Mouse (Mus musculus) intestine, embryonic 15.5 days (tissue): ENCODE results near the gene Csnk1g2. TPM values are rescaled to one million over a fixed set of nuclear protein-coding genes. Genes with fewer than 3 reads are reported as not detected.
A peak's percentile ranks its signal among the peaks of the same experiment; 100 is the strongest.
"Not testable (repeated sequence)": the region's sequence is repeated elsewhere in the genome, so short reads cannot be mapped to it uniquely, and the experiment has no call there.

ENCODE experiments used
- ATAC-seq: fragments of 200-750 bp; cut with Nextera tagmentation; 2 replicates; pipeline ENCODE4 v1.8.0; 2017; ENCODE audit warnings: moderate TSS enrichment, moderate library complexity
- H3K27ac ChIP-seq: fragments of 300-500 bp; sonication (generic); 2 replicates; pipeline ENCODE4 v1.5.1; 2015; ENCODE audit warnings: mild to moderate bottlenecking, inconsistent platforms
- H3K27me3 ChIP-seq: fragments of 300-500 bp; sonication (generic); replicated peaks from 2 replicates; pipeline ENCODE4 v1.6.1; 2015; ENCODE audit warnings: inconsistent platforms
- H3K36me3 ChIP-seq: fragments of 300-500 bp; sonication (generic); 2 replicates; pipeline ENCODE4 v1.6.1; 2015; ENCODE audit warnings: inconsistent platforms
- H3K4me1 ChIP-seq: fragments of 300-500 bp; sonication (generic); replicated peaks from 2 replicates; pipeline ENCODE4 v1.6.1; 2015; ENCODE audit warnings: inconsistent platforms
- H3K4me2 ChIP-seq: fragments of 300-500 bp; sonication (generic); replicated peaks from 2 replicates; pipeline ENCODE4 v1.6.1; 2015; ENCODE audit warnings: mild to moderate bottlenecking, inconsistent platforms
- H3K4me3 ChIP-seq: fragments of 300-500 bp; sonication (generic); replicated peaks from 2 replicates; pipeline ENCODE4 v1.5.1; 2015; ENCODE audit warnings: inconsistent platforms
- H3K9ac ChIP-seq: fragments of 300-500 bp; sonication (generic); 2 replicates; pipeline ENCODE4 v1.6.1; 2015; ENCODE audit warnings: inconsistent platforms
- H3K9me3 ChIP-seq: fragments of 300-500 bp; sonication (generic); 2 replicates; pipeline ENCODE4 v1.6.1; 2016; ENCODE audit warnings: inconsistent platforms
- WGBS: fragments of 180-500 bp; shearing (Covaris S2); methylation state at CpG from one replicate; pipeline ENCODE4 v1.1.7; 2015; 5-methylcytosine and 5-hydroxymethylcytosine counted together
- polyA plus RNA-seq: library from polyadenylated mRNA; unstranded; fragments of >200 nt; fragmentation: Nextera tagmentation; extraction: Ambion mirVana; gene quantifications from 2 replicates; pipeline ENCODE4 v1.2.1, GENCODE M21; 2015

The Csnk1g2 gene
- polyA plus RNA-seq, 1 experiment from 2014 or later, result 134 TPM

DNA sequence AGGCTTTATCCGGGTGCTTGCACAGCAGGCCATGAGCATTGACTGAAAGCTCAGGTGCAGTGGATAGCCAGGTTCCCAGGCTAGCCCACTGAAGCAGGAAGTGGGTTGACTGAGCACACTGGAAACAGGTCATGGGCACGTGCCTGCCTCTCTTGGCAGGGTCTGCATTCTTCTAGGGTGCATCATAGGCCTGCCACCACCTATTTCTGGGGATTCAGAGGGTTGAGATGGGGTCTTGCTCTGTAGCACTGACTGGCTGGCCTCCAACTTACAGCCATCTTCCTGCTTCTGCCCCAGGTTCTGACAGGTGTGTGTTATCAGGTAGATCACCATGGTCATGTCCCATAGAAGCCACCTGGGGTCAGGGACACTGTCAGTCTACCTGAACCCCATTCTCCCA is 17.6 kb upstream of the Csnk1g2 start:
- WGBS, result 94% methylated on average over 2 of the region's 2 CpGs
- Histone ChIP-seq H3K4me2 (no peak overlapping the region), H3K27me3 (no peaks in the 10 kb centered on the region), H3K9ac (no peak overlapping the region), H3K27ac (no peak overlapping the region), H3K4me1 (peaks cover 26% of the 10 kb centered on the region), H3K4me3 (no peak overlapping the region), H3K9me3 (no peaks in the 10 kb centered on the region), H3K36me3 (peaks cover 40% of the 10 kb centered on the region)
- ATAC-seq, result no peak

GRCm38 (mm10) chr10:80605721-80606120 is 16.9 kb upstream of the Csnk1g2 start, which contains the start of gene Gm49322:
Gene Gm49322 (plus strand): TSS chr10:80606021.
- not testable (repeated sequence) for H3K9me3 ChIP-seq, H3K27me3 ChIP-seq, H3K27ac ChIP-seq, H3K9ac ChIP-seq, H3K4me2 ChIP-seq, H3K4me3 ChIP-seq, ATAC-seq
- Histone ChIP-seq H3K4me1 (peaks cover 26% of the 10 kb centered on the region), H3K36me3 (peaks cover 42% of the 10 kb centered on the region)
- 83% methylated on average over 4 of the region's 4 CpGs for whole genome bisulfite sequencing

DNA sequence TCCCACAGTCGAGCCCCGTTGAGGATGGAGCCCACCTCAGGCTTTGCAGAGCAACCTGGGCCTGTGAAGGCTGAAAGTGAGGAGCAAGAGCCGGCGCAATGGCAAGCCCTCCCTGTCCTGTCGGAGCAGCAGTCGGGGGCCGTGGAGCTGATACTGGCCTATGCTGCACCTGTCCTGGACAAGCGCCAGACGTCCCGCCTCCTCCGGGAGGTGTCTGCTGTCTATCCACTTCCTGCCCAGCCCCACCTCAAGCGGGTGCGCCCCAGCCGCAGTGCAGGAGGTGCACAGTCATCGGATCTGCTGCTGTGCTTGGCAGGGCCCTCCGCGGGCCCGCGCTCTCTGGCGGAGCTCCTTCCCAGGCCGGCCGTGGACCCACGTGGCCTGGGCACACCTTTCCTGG is 16.3 kb upstream of the Csnk1g2 start:
- WGBS, result 76% methylated on average over 23 of the region's 23 CpGs
- Histone ChIP-seq H3K27me3 (no peaks in the 10 kb centered on the region), H3K4me3 (no peak overlapping the region), H3K9me3 (no peaks in the 10 kb centered on the region), H3K4me2 (no peak overlapping the region), H3K27ac (no peak overlapping the region), H3K36me3 (peaks cover 45% of the 10 kb centered on the region), H3K4me1 (peaks cover 26% of the 10 kb centered on the region), H3K9ac (no peak overlapping the region)
- ATAC-seq, result peak; percentile 13; the same call in 1 of the 2 replicates

- Histone ChIP-seq H3K36me3 (peaks cover 46% of the 10 kb centered on the region), H3K27ac (no peak overlapping the region), H3K4me3 (no peak overlapping the region), H3K9ac (no peak overlapping the region), H3K4me2 (no peak overlapping the region), H3K4me1 (peaks cover 26% of the 10 kb centered on the region), H3K27me3 (no peaks in the 10 kb centered on the region), H3K9me3 (no peaks in the 10 kb centered on the region)
- 94% methylated on average over 34 of the region's 34 CpGs for WGBS
- no peak for ATAC-seq
These were observed 15.8 kb upstream of the Csnk1g2 start for GRCm38 (mm10) chr10:80606737-80607350.

DNA sequence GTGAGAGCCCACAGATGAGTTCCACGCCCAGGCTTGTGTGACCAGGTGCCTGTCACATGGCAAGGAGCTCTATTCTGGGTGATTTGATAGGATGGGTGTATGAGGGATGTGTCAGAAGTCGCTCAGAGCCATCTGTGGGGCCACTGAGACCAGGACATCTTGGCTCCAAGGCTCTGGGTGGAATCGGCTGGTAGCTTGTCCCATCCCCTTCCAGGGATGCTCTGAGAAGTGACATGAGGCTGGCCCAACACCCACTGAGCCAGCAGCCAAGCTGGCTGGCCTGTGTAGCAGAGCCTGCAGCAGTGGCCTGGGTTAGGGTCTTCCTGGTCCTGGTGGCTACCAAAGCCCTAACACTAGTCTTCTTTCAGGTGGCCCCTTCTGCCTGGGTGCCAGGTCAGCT is 14.2 kb upstream of the Csnk1g2 start:
- H3K36me3 ChIP-seq, result peaks cover 56% of the 10 kb centered on the region
- H3K4me2 ChIP-seq, result no peak overlapping the region
- no peaks in the 10 kb centered on the region for H3K9me3 ChIP-seq
- H3K27me3 ChIP-seq, result no peaks in the 10 kb centered on the region
- H3K9ac ChIP-seq, result no peak overlapping the region
- H3K4me1 ChIP-seq, result peaks cover 21% of the 10 kb centered on the region
- WGBS, result 86% methylated on average over 3 of the region's 3 CpGs
- H3K4me3 ChIP-seq, result no peak overlapping the region
- H3K27ac ChIP-seq, result no peak overlapping the region
- ATAC-seq, result no peak

- no peaks in the 10 kb centered on the region for H3K27me3 ChIP-seq
- H3K27ac ChIP-seq, result no peak overlapping the region
- no peaks in the 10 kb centered on the region for H3K9me3 ChIP-seq
- H3K4me3 ChIP-seq, result no peak overlapping the region
- no peak overlapping the region for H3K9ac ChIP-seq
- 90% methylated on average over 10 of the region's 10 CpGs for WGBS
- no peak for ATAC-seq
- peaks cover 11% of the 10 kb centered on the region for H3K4me1 ChIP-seq
- H3K4me2 ChIP-seq, result no peak overlapping the region
- peaks cover 64% of the 10 kb centered on the region for H3K36me3 ChIP-seq
These were observed 13.2 kb upstream of the Csnk1g2 start for GRCm38 (mm10) chr10:80609269-80609924.

GRCm38 (mm10) chr10:80610116-80610785 is 12.4 kb upstream of the Csnk1g2 start:
- Histone ChIP-seq H3K4me2 (no peak overlapping the region), H3K4me3 (no peak overlapping the region), H3K9me3 (no peaks in the 10 kb centered on the region), H3K27me3 (no peaks in the 10 kb centered on the region), H3K9ac (no peak overlapping the region), H3K27ac (no peak overlapping the region), H3K4me1 (0 out of 2 replicates have a peak, but pooled peaks cover 8% of the 10 kb centered on the region), H3K36me3 (peaks cover 72% of the 10 kb centered on the region)
- ATAC-seq, result no peak
- whole genome bisulfite sequencing, result 93% methylated on average over 9 of the region's 9 CpGs

DNA sequence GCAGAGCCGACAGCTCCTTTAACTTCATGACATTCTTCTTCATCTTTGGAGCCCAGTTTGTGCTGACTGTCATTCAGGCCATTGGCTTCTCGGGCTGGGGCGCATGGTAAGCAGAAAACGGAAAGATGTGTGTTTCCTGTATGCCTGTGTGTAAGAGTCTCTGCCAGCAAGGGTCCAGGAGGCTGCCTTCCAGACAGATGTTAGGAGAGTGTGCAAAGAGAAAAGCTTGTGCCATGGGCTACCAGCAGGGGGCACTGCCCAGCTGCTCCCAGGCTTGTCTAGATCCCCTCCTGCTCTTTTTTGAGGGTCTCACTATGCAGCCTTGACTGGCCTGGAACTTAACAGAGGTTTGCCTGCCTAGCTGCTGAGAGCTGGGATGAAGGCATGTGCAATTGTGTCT is 11.6 kb upstream of the Csnk1g2 start:
- no peak overlapping the region for H3K27ac ChIP-seq
- no peak overlapping the region for H3K4me3 ChIP-seq
- 0 out of 2 replicates have a peak, but pooled peaks cover 6% of the 10 kb centered on the region for H3K4me1 ChIP-seq
- no peak overlapping the region for H3K4me2 ChIP-seq
- no peaks in the 10 kb centered on the region for H3K27me3 ChIP-seq
- ATAC-seq, result no peak
- WGBS, result 77% methylated on average over 4 of the region's 4 CpGs
- H3K36me3 ChIP-seq, result peaks cover 78% of the 10 kb centered on the region
- no peak overlapping the region for H3K9ac ChIP-seq
- no peaks in the 10 kb centered on the region for H3K9me3 ChIP-seq

GRCm38 (mm10) chr10:80611905-80612304 is 10.7 kb upstream of the Csnk1g2 start:
- Histone ChIP-seq H3K4me1 (0 out of 2 replicates have a peak, but pooled peaks cover 3% of the 10 kb centered on the region), H3K4me2 (no peak overlapping the region), H3K9me3 (no peaks in the 10 kb centered on the region), H3K4me3 (no peak overlapping the region), H3K9ac (no peak overlapping the region), H3K27me3 (no peaks in the 10 kb centered on the region), H3K27ac (no peak overlapping the region), H3K36me3 (peaks cover 69% of the 10 kb centered on the region)
- 96% methylated on average over 3 of the region's 3 CpGs for WGBS
- no peak for ATAC-seq

- no peak overlapping the region for H3K4me3 ChIP-seq
- H3K9ac ChIP-seq, result no peak overlapping the region
- no peaks in the 10 kb centered on the region for H3K27me3 ChIP-seq
- H3K36me3 ChIP-seq, result peaks cover 52% of the 10 kb centered on the region
- no peak overlapping the region for H3K27ac ChIP-seq
- no peaks in the 10 kb centered on the region for H3K4me1 ChIP-seq
- 80% methylated on average over 3 of the region's 3 CpGs for WGBS
- ATAC-seq, result no peak
- H3K9me3 ChIP-seq, result no peaks in the 10 kb centered on the region
- no peak overlapping the region for H3K4me2 ChIP-seq
These were observed 8.8 kb upstream of the Csnk1g2 start for GRCm38 (mm10) chr10:80613821-80614220.

DNA sequence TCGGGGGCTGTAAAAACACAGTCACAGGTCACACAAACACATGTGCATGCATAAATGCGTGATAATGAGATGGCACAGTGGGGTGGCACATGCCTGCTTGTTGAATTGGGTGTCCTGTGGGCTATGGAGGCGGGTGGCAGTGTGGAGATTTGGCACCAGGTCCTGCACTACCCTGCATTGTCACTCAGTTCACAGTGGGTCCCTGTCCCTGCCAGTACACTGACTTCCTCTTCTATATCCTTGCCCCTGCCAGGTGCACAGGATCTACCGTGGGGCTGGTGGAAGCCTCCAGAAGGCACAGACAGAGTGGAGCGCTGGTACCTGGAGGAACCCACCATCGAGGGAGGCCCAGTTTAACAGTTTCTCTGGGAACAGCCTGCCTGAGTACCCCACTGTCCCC is 8.3 kb upstream of the Csnk1g2 start:
- WGBS, result 89% methylated on average over 6 of the region's 6 CpGs
- Histone ChIP-seq H3K36me3 (peaks cover 46% of the 10 kb centered on the region), H3K4me3 (no peak overlapping the region), H3K27me3 (no peaks in the 10 kb centered on the region), H3K27ac (no peak overlapping the region), H3K9me3 (no peaks in the 10 kb centered on the region), H3K4me1 (no peaks in the 10 kb centered on the region), H3K9ac (no peak overlapping the region), H3K4me2 (no peak overlapping the region)
- ATAC-seq, result no peak

GRCm38 (mm10) chr10:80618181-80618580 is 4.5 kb upstream of the Csnk1g2 start:
- H3K4me1 ChIP-seq, result peaks cover 5% of the 10 kb centered on the region; the same call in 1 of the 2 replicates
- no peak overlapping the region for H3K27ac ChIP-seq
- peaks cover 26% of the 10 kb centered on the region for H3K36me3 ChIP-seq
- H3K9ac ChIP-seq, result no peak overlapping the region
- no peak overlapping the region for H3K4me3 ChIP-seq
- no peak for ATAC-seq
- no peaks in the 10 kb centered on the region for H3K9me3 ChIP-seq
- H3K27me3 ChIP-seq, result no peaks in the 10 kb centered on the region
- no peak overlapping the region for H3K4me2 ChIP-seq
- 68% methylated on average over 9 of the region's 9 CpGs for WGBS
